Mouse (Mus musculus) CD8-positive naive resting alpha-beta T cell, adult 2 months (primary cell): ENCODE results near the gene Dbh.

Source experiments
- DNase-seq, 2 experiments: peaks; one replicate each; pipeline ENCODE4 v3.0.0; 2022; ENCODE audit warnings: low read depth in 2 of 2, low spot score in 2 of 2

The Dbh gene

GRCm38 (mm10) chr2:27162656-27163055 is 2.4 kb upstream of the Dbh start:
- DNase-seq: no peak

GRCm38 (mm10) chr2:27163851-27164250 is 1.2 kb upstream of the Dbh start:
- no peak for DNase-seq

GRCm38 (mm10) chr2:27166074-27166473 is 1.0 kb downstream of the Dbh start:
- no peak for DNase-seq

GRCm38 (mm10) chr2:27166999-27167398 is 2.0 kb downstream of the Dbh start:
- DNase-seq: no peak

GRCm38 (mm10) chr2:27174242-27174641 is 9.2 kb downstream of the Dbh start:
- no peak for DNase-seq

- DNase-seq: no peak
These were observed 10.7 kb downstream of the Dbh start for GRCm38 (mm10) chr2:27175696-27176267.

GRCm38 (mm10) chr2:27179101-27179500 is 14.1 kb downstream of the Dbh start:
- no peak for DNase-seq

- DNase-seq: no peak
These were observed 16.9 kb downstream of the Dbh start for GRCm38 (mm10) chr2:27181907-27182306.

GRCm38 (mm10) chr2:27183734-27184133 is 18.7 kb downstream of the Dbh start:
- no peak for DNase-seq

- peak; percentile 12 to 24 for DNase-seq
These were observed 22.5 kb downstream of the Dbh start for GRCm38 (mm10) chr2:27187531-27187930.

GRCm38 (mm10) chr2:27189994-27190393 is 25.0 kb downstream of the Dbh start:
- no peak for DNase-seq

GRCm38 (mm10) chr2:27198551-27199246 is 33.7 kb downstream of the Dbh start:
- peak in 1 of 2 experiments; percentile 23 for DNase-seq

GRCm38 (mm10) chr2:27200586-27200985 is 35.6 kb downstream of the Dbh start:
- no peak for DNase-seq

GRCm38 (mm10) chr2:27205666-27206065 is 40.6 kb downstream of the Dbh start:
- no peak for DNase-seq

- DNase-seq: no peak
These were observed 41.2 kb downstream of the Dbh start for GRCm38 (mm10) chr2:27206128-27206797.

- no peak for DNase-seq
These were observed 42.1 kb downstream of the Dbh start for GRCm38 (mm10) chr2:27207126-27207525.

- DNase-seq: no peak
These were observed 44.3 kb downstream of the Dbh start for GRCm38 (mm10) chr2:27209370-27209769.

- peak in 1 of 2 experiments; percentile 42 for DNase-seq
These were observed 44.8 kb downstream of the Dbh start for GRCm38 (mm10) chr2:27209816-27210215.

GRCm38 (mm10) chr2:27210255-27210654 is 45.2 kb downstream of the Dbh start:
- peak; percentile 49 to 53 for DNase-seq

GRCm38 (mm10) chr2:27210676-27211210 is 45.7 kb downstream of the Dbh start:
- no peak for DNase-seq

- DNase-seq: no peak
These were observed 47.2 kb downstream of the Dbh start for GRCm38 (mm10) chr2:27211966-27212893.
